Mouse (Mus musculus): ENCODE data around the gene Fes.

Gene Fes

DNA sequence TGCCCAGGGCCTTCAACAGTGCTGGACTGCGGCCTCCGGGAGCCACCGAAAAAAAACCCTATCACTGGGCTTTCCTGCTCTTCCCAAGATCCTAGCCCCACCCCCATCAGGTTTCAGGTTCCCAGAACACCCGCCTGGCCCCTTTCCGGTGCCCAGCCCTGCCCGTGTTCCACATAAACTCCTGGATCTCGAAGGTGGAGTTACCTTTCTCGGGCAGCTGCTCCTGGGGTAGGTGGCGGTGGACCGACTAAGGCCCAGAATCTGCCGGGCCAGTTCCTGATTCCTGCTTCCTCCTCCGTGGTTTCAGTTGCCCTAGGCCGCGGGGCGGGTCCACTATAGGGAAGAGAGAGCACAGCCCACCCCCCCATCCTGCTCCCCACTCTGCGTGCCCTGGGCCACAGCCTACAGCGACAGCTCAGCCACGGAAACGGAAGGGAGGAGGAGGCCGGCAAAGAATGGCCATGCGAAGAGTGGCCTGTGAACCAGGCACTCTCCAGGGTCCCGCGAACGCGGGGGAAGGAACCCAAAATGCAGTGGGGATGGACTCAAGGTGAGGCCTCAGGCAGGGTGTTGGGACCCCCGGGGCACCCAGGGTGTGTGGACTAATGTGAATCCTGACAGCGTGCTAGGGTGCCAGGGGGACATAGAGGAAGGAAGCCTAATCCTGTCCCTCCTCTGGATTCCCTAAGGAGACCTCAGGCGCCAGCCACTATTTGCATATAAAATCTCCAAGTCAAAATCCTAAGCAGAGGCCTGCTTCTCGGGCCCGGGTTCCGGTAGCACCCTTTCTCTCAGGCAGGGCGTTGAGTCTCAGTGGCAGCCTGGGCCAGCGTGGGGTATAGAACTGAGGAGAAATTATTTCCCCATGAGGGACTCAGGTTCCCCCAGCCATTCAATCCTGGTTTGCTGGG is at the start of gene Fes:
Gene Fes (minus strand): TSS at position 314 of the 911 bp plus-strand sequence.
- peak; percentile 70 for DNase-seq (ENCODE audit: low spot score)

DNA sequence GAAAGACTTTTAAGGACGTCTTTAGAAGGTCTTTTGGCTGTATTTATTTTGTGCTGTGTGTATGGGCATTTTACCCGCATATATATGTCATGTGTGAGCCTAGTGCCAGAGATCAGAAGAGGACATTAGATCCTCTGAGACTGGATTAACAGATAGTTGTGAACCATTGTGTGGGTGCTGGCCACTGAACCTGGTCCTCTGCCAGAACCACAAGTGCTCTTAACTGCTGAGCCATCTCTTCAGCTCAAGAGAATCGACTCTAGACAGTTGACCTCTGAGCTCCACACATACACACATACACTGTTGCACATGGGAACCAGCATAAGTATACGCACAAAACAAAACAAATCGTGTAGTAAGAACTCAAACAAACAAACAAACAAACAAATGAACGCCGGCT is 48.8 kb upstream of the Fes start:
- no peak for DNase-seq (ENCODE audit: low spot score)

DNA sequence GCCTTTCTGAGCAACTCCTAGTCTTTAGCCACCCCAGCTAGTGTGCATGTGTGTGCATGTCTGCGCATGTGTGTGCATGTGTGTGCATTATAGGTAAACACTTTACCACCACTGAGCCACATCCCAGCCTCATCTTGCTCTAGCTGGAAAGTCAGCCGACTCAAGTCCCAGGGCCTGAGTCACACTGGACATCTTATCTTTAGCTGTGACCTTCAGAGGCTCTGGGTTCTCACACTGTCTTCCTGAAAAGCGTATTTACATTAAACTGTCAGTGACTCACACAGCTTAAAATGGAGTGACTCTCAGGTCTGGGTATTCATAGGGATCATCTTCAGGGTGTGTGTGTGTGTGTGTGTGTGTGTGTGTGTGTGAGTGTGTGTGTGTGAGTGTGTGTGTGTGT is 47.8 kb upstream of the Fes start:
- DNase-seq (ENCODE audit: low spot score): no peak

DNA sequence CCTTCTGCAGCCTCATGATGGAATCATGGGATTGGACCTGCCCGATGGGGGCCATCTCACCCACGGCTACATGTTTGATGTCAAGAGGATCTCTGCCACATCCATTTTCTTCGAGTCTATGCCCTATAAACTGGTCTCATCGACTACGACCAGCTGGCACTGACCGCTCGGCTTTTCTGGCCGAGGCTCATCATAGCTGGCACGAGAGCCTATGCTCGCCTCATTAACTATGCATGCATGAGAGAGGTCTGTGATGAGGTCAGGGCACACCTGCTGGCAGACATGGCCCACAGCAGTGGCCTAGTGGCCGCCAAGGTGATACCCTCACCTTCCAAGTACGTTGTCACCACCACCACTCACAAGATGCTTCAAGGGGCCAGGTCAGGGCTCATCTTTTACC is 41.9 kb upstream of the Fes start:
- DNase-seq (ENCODE audit: low spot score): no peak

DNA sequence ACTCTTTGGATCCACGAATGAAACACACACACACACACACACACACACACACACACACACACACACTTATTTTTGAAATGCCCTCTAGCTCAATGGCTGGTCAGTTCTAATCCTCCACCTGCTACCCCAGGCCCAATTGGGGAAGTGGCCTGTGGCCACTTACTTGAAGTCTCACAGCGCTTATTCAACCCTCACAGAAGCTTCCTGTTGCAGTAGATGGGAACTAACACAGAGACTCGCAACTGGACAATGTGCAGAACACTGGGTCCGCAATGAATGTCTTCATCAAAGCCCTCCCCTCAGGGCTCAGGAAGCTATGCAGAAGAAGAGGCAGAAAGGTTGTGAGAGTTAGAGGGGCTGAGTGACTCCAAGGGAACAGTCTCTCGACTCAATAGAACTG is 40.0 kb upstream of the Fes start:
- DNase-seq (ENCODE audit: low spot score): no peak

DNA sequence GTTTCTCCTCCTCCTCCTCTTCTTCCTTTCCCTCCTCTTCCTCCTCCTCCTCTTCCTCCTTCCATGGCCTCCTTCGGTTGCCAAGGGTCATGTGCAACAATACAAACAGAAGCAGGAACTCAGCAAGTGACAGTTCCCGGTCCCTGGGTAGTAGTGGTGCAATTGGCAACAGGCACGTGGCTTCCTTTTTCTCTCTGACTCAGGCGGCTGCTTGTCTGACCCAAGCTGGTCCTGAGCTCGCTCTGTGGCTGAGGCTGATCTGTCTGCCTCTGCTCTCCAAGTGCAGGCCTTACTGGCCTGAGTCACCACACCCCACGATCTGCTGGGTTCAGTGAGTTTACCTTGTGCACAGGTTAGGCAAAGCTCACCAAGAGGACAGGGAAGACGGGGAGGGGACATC is 38.6 kb upstream of the Fes start:
- DNase-seq (ENCODE audit: low spot score): no peak

DNA sequence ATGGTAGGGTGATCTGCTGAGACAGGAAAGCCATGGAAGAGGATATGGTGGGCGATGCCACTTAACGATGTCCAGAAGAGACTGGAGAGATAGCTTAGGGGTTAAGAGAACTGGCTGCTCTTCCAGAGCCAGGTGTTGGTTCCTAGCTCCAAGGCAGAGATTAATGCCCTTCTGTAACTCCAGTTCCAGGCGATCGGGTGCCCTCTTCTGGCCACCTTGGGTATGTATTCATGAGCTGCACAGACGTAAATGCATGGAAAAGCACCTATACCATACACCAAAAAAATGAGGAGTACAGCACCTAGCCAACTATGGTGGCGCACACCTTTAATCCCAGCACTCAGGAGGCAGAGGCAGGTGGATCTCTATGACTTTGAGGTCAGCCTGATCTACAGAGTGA is 37.0 kb upstream of the Fes start:
- no peak for DNase-seq (ENCODE audit: low spot score)

DNA sequence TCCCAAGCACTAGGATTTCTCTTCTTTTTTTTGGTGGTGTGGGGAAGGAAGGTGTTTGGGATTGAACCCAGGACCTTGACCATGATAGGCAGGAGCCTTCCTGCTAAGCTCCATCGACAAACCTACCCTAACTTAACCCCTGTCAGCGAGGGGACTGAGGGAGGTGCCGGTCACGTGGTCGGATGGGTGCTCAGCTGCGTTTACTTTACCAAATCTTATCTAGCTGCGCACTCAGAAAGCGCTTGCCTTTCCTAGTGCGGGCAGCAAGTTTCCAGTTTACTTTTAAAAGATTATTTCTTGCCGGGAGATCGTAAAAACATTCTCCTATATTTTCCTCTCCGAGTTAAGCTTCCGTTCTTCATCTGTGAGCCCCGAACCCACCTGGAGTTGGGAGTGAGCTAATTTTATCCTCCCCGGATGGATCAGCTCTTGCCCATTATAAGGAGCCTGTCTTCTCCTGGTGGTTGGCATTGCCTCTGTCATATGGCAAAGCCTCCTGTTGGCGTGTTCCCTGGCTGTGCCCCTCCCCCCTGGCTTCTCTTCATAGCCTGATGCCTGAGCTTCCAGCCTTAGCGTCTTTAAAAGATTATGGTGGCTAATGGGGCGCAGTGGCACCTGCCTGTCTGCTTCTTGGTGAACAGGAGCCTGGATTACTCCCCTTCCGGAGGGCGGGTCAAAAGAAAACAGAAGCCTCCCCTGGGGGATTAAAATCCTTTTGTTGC is 35.2 kb upstream of the Fes start:
- DNase-seq (ENCODE audit: low spot score): no peak

DNA sequence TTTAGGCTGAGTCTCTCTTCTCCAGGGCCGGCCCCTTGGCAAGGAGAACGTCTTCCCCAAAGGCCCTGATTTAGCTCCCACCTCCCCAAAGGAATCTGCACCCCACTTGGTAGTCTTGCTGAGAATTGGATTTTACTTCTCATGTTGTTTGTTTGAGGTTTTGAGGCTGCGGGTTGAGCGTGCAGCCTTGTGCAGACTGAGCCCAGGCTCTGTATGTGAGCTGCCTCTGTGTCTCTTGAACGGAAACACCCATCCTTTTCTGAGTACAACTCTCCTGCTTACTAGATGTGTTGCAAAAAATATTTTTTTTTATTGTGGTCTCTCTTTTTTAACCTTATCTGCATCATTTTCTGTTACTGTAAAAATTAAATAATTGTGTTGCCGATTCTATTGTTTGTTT is 33.8 kb upstream of the Fes start:
- no peak for DNase-seq (ENCODE audit: low spot score)

DNA sequence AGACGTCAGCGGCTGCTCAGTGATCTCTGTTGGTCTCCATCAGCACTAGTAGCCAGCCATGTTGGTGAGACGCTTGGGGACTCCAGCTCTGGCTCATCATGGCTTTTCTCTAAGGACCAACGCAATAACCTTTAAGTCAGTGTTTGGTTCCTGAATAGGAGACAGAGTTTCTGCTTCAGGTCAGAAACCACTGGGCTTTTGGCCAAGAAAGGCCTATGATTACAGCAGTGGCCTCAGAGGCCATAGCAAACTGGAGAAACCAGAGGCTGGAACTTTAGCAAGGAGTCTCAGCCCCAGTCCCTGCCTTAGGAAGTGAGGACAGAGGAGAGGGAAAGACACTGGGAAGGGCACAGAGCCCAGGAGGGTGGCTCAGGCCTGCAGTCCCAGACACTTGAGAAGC is 32.8 kb upstream of the Fes start:
- no peak for DNase-seq (ENCODE audit: low spot score)

DNA sequence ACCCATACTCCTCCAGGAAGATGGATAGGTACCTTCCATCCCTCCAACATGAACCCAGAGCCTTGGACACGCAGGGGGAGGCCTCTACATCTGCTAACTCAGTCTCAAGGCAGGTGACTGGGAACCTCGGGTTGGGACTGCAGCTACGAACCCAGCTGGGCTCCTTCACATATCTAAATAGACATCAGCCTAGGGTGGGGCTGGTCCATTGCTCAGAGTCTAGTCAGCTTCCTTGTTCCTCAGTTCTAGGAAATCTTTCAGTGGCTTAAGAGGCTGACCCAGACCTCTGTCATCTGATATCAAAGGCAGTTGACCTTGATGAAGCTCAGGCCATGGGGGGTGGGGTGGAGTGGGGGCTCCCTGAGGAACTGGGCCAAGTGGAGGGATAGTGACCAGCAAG is 31.5 kb upstream of the Fes start:
- no peak for DNase-seq (ENCODE audit: low spot score)

DNA sequence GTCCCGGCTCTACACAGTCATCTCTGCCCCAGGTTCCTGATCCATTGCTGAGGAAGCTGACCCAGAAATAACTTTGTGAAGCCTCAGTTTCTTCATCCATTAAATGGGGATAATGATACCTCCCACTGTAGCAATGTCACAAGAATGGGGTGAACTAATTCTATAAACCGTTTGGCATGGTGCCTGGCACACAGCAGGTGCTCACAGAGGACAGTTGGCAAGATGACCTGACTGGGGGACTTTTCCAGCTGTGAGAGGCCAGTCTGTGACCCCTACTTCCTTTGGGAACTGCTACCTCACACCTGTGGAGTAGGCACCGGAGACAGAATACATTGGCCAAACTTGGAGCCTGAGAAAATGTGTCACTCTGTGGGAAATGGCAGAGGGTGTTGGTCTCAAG is 30.3 kb upstream of the Fes start:
- DNase-seq (ENCODE audit: low spot score): no peak

DNA sequence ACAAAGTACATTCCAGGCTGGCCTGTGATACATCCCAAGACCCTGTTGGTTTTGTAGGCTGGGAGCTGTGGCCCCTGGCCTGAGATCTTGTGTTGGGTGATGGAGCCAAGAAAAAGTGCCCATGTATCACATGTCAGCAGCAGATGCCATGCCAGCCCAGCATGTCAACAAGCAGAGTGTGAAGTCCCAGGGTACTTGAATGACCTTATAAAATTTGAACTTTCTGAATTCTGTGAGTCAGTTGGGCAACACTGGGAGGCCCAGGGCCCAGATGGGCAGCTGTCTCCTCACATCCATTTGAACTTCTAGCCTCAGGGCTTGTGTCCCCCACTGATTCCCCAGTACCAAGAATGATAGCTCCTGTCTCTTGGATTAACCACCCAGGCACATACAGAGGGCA is 29.9 kb upstream of the Fes start:
- no peak for DNase-seq (ENCODE audit: low spot score)

DNA sequence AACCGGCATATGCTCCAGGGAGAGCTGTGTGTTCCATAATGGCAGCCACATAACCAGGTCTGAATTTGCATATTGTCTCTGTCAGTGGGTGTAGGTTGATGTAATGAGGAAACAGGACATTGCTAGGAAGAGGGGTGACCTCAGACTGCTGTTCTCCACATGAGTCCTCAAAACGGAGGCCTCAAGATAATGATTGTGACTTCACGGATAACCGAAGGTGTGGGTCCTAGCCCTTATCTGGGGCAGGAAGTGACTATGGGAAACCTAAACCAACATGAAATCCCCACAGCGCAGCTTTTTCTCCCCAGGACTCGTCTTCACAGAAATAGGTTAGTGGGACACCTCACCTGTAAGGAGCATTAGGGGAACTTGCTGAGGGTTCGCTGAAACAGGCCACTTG is 29.2 kb upstream of the Fes start:
- DNase-seq (ENCODE audit: low spot score): no peak

DNA sequence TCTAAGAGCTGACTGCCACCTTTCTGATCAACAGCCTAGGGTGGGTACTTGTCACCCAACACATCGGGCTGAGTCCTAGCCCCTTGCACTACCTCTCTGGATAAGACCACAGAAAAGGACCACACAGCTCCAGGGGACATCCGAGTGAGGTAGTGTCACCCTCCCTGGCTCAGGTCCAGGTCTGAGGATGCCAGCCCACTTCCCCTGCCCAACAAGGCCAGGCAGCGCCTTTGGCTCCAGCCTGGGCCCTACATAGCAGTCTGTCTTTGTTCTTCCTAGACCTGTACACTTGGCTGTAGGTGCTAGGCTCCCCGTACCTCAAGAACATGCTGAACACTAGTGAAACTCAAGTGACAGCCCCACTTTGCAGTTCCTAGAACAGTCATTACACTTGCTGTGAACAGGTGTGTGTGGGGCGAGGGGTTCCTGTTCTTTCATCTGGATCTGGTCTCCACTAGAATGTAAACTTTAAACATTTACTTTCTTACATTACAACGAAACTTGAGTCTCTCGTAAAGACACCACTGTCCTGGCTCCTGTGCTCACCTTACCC is 26.6 kb upstream of the Fes start:
- no peak for DNase-seq (ENCODE audit: low spot score)

DNA sequence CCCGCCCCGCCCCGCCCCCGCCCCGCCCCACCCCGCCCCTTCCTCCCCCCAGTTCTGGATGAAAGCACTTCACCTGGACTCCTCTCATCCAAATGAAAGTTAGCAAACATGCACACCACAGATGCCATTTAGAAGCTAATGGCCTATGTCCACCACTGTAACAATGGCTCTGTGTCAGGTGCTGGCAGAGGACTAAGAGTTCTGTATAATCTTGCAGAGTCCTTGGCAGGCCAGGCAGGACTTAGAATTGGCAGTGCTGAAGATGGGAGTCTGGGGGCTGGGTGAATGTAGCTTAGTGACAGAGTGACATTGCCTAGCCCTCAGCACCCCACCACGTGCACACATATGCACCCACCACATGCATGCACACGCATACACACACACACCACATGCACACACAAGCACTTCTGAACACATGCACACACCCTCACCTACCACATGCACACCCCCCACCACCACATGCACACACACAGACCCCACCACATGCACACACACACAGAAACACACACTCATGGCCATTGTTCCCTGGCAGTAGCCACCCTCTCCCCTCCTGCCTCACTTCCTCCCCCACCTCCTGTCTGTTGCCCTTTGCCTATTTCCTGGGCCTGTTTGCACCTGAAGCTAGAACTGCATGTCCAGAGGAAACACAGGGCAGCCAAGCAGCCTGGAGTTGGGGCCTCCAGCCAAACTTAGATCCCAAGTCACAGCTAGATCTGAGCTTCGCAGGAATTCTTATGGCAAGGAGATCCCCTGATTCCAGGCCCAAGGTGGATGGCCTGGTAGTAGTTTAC is 26.0 kb upstream of the Fes start:
- no peak for DNase-seq (ENCODE audit: low spot score)

DNA sequence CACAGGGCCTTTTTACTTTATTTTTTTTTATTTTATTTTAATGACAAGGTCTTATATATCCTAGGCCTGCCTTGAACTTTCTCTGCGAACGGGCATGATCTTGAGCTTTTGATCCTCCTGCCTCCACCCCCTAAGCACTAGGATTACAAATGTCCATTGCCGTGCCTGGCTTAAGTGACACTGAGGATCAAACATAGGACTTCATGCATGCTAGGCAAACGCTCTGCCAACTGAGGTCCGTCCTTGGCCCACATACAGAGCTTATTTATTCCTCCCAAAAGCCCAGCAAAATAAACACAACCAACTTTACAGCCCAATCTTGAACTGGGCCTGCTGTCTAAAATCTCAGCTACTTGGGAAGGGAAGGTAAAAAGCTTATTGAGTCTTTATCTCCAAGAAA is 25.0 kb upstream of the Fes start:
- no peak for DNase-seq (ENCODE audit: low spot score)

DNA sequence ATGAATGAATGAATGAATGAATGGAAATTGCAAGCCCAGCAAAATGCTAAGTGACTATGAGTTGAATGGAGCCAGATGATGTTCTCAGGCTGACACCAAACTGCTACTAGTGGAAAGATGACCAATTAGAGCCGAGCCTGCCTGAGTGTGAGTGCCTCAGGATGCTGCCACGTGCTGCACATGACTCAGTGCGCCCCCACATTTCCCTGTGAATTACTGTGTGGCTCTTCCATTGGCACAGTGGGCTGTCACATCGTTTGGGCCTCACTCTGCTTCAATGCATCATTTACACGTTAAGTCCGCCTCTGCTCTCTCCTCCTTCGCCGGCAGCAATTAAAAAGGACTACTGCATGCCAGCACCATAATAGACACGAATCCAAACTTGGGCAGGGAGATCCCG is 24.5 kb upstream of the Fes start:
- no peak for DNase-seq (ENCODE audit: low spot score)

DNA sequence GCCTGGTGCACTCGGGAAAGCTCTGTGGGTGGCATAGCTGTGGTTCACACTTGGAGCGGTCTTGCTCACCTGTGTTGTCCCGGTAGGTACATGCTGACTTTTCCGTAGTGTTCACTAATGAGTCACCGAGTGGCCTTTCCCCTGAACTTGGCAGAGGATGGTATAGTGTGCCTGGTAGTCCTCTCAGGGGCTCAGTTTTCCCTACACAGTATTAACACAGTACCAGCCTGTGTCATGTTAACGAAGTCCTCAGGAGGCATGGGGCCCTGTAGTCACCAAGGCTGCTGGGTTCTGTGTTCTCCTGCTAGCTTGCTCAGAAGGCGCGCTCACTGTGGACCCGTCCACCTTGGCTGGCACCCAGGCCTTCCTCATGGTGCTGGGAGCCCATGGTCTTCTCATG is 22.6 kb upstream of the Fes start:
- DNase-seq (ENCODE audit: low spot score): no peak

DNA sequence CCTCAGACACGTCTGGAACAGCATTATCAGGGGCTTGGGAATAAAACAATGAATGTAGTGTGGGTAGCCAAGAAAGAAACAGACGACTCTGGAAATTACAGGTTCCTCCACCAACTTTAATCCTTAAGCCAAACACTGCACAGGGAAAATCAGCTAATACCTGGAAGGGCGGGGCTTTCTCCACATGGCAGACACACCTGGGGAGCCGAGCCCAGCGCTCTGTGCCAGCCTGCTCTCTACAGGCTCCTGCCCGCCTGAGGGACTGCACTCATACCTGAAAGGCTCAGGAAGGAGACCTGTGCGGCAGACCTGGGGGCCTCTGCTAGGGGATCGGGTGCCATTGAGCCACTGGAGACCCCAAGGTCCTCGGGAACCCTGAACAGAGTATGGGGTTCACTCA is 20.0 kb upstream of the Fes start:
- DNase-seq (ENCODE audit: low spot score): no peak

DNA sequence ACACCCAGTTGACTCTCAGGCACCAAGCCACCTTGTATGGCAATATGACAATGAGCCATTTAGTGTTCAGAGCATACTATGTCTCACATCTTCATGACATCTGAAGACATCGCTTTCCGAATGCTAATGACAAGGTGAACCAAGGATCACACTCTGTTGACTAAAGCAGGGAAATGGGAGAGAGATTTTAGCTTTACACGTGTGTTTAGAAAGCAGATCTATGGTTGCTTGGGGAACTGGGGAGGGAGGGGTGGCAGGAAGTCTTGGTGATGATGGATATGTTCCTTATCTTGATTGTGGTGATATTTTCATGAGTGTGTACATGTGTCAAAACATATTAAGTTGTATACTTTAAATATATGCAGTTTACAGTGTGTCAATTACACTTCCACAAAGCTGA is 18.4 kb upstream of the Fes start:
- no peak for DNase-seq (ENCODE audit: low spot score)

DNA sequence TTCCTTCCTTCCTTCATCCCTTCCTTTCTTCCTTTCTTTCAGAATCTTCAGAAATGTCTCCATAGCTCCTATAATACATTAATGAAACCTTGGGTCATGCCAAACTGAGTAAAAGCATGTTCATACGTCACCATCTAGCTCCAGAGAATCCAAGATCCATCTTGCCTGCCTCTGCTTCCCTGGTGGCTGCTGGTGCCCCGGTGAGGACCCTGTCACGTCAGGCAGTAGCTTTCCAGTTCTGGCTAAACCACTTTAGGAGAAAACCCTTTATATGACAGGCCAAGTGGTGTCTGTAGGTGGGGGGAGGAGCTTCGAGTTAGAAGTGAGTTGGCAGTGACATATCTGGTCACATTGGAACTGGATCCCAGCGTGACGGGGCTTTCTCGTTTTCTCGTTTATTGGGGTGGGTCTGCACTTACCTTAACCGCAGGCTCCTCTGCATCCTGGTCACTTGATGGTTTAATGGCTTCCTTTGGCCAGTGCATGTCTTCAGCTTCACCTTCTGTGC is 17.5 kb upstream of the Fes start, which contains the start of gene Furin:
Gene Furin (minus strand): TSS at position 249 of the 508 bp plus-strand sequence.
- no peak for DNase-seq (ENCODE audit: low spot score)
